Mouse (Mus musculus) kidney, embryonic 16.5 days (tissue): ENCODE measurements around the gene Prl2b1. TPM values are rescaled to one million over a fixed set of nuclear protein-coding genes. Genes with fewer than 3 reads are reported as not detected.

Experiments
- polyA plus RNA-seq: library from polyadenylated mRNA; unstranded; fragments of >200 nt; fragmentation: Nextera tagmentation; extraction: Ambion mirVana; gene quantifications from 2 replicates; pipeline ENCODE4 v1.2.1, GENCODE M21; 2015

Gene Prl2b1
- polyA plus RNA-seq, 1 experiment from 2014 or later: not detected

Other genes starting within 250 kb of the Prl2b1 start
- not detected in 2 replicates for gene Prl3d3, start 234.1 kb downstream of the Prl2b1 start, polyA plus RNA-seq
- gene Prl3c1, start 194.2 kb downstream of the Prl2b1 start, polyA plus RNA-seq: not detected in 2 replicates
- 0.25 and 0.54 TPM in 2 replicates for gene Prl3b1, start 149.0 kb downstream of the Prl2b1 start, polyA plus RNA-seq
- gene Prl3a1, start 131.4 kb downstream of the Prl2b1 start, polyA plus RNA-seq: not detected in 2 replicates
- not detected in 2 replicates for gene Prl6a1, start 78.2 kb downstream of the Prl2b1 start, polyA plus RNA-seq
- gene Prl8a2, start 45.2 kb downstream of the Prl2b1 start, polyA plus RNA-seq: not detected in 2 replicates
- gene Prl8a6, start 47.8 kb upstream of the Prl2b1 start, polyA plus RNA-seq: not detected in 2 replicates
- gene Prl8a8, start 122.4 kb upstream of the Prl2b1 start, polyA plus RNA-seq: not detected in 2 replicates
- gene Prl8a9, start 173.8 kb upstream of the Prl2b1 start, polyA plus RNA-seq: not detected in 2 replicates
- not detected in 2 replicates for gene Prl8a1, start 191.3 kb upstream of the Prl2b1 start, polyA plus RNA-seq
- not detected in 2 replicates for gene Prl7b1, start 219.7 kb upstream of the Prl2b1 start, polyA plus RNA-seq